Mouse (Mus musculus) lung, postnatal 0 days (tissue): ENCODE results near the gene Fam189a1. TPM values are rescaled to one million over a fixed set of nuclear protein-coding genes. Genes with fewer than 3 reads are reported as not detected.
A peak's percentile ranks its signal among the peaks of the same experiment; 100 is the strongest.

Experiments
- ATAC-seq: fragments of 200-750 bp; cut with Nextera tagmentation; 2 replicates; pipeline ENCODE4 v1.8.0; 2017; ENCODE audit warnings: moderate library complexity
- DNase-seq: peaks from one replicate; pipeline ENCODE4 v3.0.0-alpha.2; 2016; ENCODE audit warnings: low spot score
- H3K27ac ChIP-seq: fragments of 300-500 bp; sonication (generic); 2 replicates; pipeline ENCODE4 v1.5.1; 2014; ENCODE audit warnings: antibody characterized with exemption, mild to moderate bottlenecking, low read length, mixed read lengths
- H3K27me3 ChIP-seq: fragments of 300-500 bp; sonication (generic); replicated peaks from 2 replicates; pipeline ENCODE4 v1.6.1; 2014; ENCODE audit warnings: low read length, mixed read lengths; ENCODE audit not compliant: insufficient read depth
- H3K36me3 ChIP-seq: fragments of 300-500 bp; sonication (generic); 2 replicates; pipeline ENCODE4 v1.6.1; 2014; ENCODE audit warnings: low read length, mixed read lengths; ENCODE audit not compliant: insufficient read depth
- H3K4me1 ChIP-seq: fragments of 300-500 bp; sonication (generic); 2 replicates; pipeline ENCODE4 v1.6.1; 2014; ENCODE audit warnings: antibody characterized with exemption, low read depth, low read length, mixed read lengths; ENCODE audit not compliant: insufficient read depth
- H3K4me2 ChIP-seq: fragments of 300-500 bp; sonication (generic); replicated peaks from 2 replicates; pipeline ENCODE4 v1.6.1; 2014; ENCODE audit warnings: low read depth, mild to moderate bottlenecking, low read length, moderate library complexity, mixed read lengths
- H3K4me3 ChIP-seq: fragments of 300-500 bp; sonication (generic); 2 replicates; pipeline ENCODE4 v1.5.1; 2014; ENCODE audit warnings: low read depth, low read length
- H3K9ac ChIP-seq: fragments of 300-500 bp; sonication (generic); replicated peaks from 2 replicates; pipeline ENCODE4 v1.6.1; 2014; ENCODE audit warnings: low read depth, mild to moderate bottlenecking
- H3K9me3 ChIP-seq: fragments of 300-500 bp; sonication (generic); 2 replicates; pipeline ENCODE4 v1.6.1; 2016; ENCODE audit warnings: low read length, mixed read lengths
- CTCF ChIP-seq: IDR thresholded peaks from 2 replicates; pipeline ENCODE4 v1.5.1; 2016; ENCODE audit warnings: antibody characterized with exemption, mild to moderate bottlenecking
- EP300 ChIP-seq: IDR thresholded peaks from 2 replicates; pipeline ENCODE4 v1.6.1; 2016; ENCODE audit warnings: antibody characterized with exemption, mild to moderate bottlenecking, control low read depth
- WGBS: fragments of 180-500 bp; shearing (Covaris S2); extraction: QIAGEN DNeasy Blood & Tissue Kit; methylation state at CpG from one replicate; pipeline ENCODE4 v1.1.7; 2014; 5-methylcytosine and 5-hydroxymethylcytosine counted together
- polyA plus RNA-seq: library from polyadenylated mRNA; unstranded; fragments of >200 nt; fragmentation: Nextera tagmentation; extraction: Ambion mirVana; gene quantifications from 2 replicates; pipeline ENCODE4 v1.2.1, GENCODE M21; 2015

Gene Fam189a1
- polyA plus RNA-seq, 1 experiment from 2014 or later, result 0.07 TPM

DNA sequence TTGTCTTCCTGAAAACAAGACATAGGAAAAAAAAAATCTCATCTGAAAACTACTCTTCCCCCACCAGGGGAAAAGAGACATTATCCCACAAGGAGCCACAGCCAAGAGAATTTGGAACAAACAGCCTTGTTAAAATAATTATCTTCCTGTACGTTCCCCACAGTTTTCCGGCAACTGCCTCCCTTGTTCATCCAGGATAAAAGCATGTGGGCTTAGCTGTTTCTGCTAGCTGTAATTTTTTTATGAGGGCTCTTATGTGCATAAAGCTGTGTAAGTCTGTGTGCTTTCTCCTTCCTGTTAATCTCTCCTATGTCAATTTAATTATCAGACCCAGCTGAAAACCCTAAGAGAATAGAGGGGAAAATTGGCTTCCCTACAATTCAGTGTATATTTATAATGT lies 241.2 kb downstream of the Fam189a1 start:
- TF ChIP-seq EP300 (no peak), CTCF (no peak)
- Histone ChIP-seq H3K4me2 (no peak overlapping the region), H3K27ac (no peak overlapping the region), H3K27me3 (no peaks in the 10 kb centered on the region), H3K9me3 (no peaks in the 10 kb centered on the region), H3K36me3 (no peaks in the 10 kb centered on the region), H3K9ac (no peak overlapping the region), H3K4me3 (no peak overlapping the region), H3K4me1 (no peaks in the 10 kb centered on the region)
- 68% methylated on average over 2 of the region's 2 CpGs for WGBS
- DNase-seq, result no peak
- no peak for ATAC-seq

DNA sequence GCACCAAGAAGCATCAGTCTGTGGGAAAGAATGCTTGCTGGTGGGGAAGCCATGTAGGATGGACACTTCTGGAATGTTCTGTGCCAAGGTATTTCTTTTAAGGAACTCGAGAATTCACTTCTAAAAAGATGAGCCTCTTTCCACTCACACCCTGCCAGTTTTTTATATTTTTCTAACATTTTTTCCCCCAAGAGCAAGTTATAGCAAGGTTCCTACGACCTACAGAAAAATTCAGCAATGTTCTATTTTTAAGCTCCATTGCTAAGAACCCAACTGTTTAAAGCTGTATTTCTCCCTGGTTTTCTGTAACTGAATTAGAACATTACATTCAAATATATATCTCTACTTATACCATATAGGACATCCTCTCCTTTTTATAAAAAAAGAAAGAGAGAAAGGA lies 244.4 kb downstream of the Fam189a1 start:
- ATAC-seq (no peak), DNase-seq (no peak)
- no peak overlapping the region for H3K4me3 ChIP-seq
- no peaks in the 10 kb centered on the region for H3K36me3 ChIP-seq
- H3K4me2 ChIP-seq, result no peak overlapping the region
- WGBS, result 66% methylated on average over 2 of the region's 2 CpGs
- TF ChIP-seq CTCF (no peak), EP300 (no peak)
- H3K9ac ChIP-seq, result no peak overlapping the region
- no peaks in the 10 kb centered on the region for H3K9me3 ChIP-seq
- H3K27me3 ChIP-seq, result no peaks in the 10 kb centered on the region
- H3K4me1 ChIP-seq, result no peaks in the 10 kb centered on the region
- no peak overlapping the region for H3K27ac ChIP-seq

DNA sequence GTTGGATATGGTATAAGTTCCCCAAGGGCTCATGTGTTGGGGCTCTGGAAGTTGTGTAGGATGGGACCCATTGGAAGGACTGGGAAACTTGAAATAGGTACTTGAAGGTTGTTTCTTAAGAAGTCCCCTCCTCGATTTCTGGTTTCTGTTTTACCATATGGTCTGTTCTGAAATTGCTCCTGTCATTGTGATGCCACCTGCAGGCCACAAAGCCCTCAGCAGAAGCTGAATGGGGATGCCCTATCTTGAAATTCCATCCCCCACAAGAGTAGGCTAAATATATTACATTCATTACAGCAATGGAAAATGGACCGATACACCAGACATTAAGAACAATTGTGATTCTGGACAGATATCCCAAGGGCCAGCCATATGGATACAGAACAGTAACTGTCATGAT lies 246.2 kb downstream of the Fam189a1 start:
- no peak for ATAC-seq

GRCm38 (mm10) chr7:64906955-64907354 lies 249.4 kb downstream of the Fam189a1 start:
- Histone ChIP-seq H3K4me3 (no peak overlapping the region), H3K9me3 (no peaks in the 10 kb centered on the region), H3K4me2 (no peak overlapping the region), H3K27ac (no peak overlapping the region), H3K27me3 (no peaks in the 10 kb centered on the region), H3K36me3 (no peaks in the 10 kb centered on the region), H3K4me1 (no peaks in the 10 kb centered on the region), H3K9ac (no peak overlapping the region)
- DNase-seq (no peak), ATAC-seq (no peak)
- TF ChIP-seq EP300 (no peak), CTCF (no peak)
- 58% methylated on average over 5 of the region's 5 CpGs for WGBS

More for the DNA sequence above, 246.2 kb downstream of the Fam189a1 start:
- DNase-seq, result no peak
- Histone ChIP-seq H3K4me3 (no peak overlapping the region), H3K27ac (no peak overlapping the region), H3K36me3 (no peaks in the 10 kb centered on the region), H3K4me2 (no peak overlapping the region), H3K9me3 (no peaks in the 10 kb centered on the region), H3K9ac (no peak overlapping the region), H3K27me3 (no peaks in the 10 kb centered on the region), H3K4me1 (no peaks in the 10 kb centered on the region)
- TF ChIP-seq CTCF (no peak), EP300 (no peak)
- 84% methylated on average over 2 of the region's 2 CpGs for WGBS

DNA sequence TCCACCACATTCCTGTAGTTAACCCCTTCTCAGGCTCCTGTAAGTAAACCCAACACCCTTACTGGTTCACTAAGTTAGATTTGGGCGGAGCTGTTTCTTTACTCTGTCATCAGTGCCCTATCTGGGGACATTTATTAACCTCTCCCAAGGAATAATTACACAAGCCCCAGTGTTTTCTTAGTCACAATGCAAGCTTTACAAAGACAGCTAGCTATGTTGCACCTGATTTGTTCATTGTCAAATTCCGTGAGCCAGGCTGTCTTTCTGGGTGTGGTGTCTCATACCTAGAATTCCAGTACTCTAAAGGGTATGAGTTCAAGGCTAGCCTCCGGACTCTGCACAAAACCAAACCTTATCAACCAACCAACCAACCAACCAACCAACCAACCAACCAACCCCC lies 250.9 kb downstream of the Fam189a1 start:
- Histone ChIP-seq H3K36me3 (no peaks in the 10 kb centered on the region), H3K4me2 (no peak overlapping the region), H3K9me3 (no peaks in the 10 kb centered on the region), H3K4me1 (no peaks in the 10 kb centered on the region), H3K27ac (no peak overlapping the region), H3K4me3 (no peak overlapping the region), H3K27me3 (no peaks in the 10 kb centered on the region), H3K9ac (no peak overlapping the region)
- 69% methylated on average over 3 of the region's 3 CpGs for WGBS
- DNase-seq, result no peak
- no peak for TF ChIP-seq CTCF
- TF ChIP-seq EP300, result no peak
- ATAC-seq, result no peak

DNA sequence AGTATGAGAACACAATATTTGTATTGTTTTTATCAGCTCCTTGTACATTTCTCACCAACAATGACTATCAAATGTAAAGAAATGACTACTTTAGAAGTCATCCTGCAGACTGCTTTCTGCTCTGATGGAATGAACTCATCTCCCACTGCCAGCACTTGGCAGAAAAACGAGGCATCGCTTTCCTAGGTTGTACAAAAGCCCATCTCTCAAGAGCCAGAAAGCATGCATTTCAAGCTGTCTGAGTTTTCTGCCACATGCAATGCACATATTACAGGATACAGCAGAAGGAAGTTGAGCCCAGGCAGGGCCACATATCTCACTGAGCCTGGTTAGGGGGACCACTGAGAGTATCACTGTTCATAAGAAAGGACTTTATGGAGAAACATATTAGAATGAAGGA lies 256.1 kb downstream of the Fam189a1 start:
- no peak overlapping the region for H3K4me3 ChIP-seq

DNA sequence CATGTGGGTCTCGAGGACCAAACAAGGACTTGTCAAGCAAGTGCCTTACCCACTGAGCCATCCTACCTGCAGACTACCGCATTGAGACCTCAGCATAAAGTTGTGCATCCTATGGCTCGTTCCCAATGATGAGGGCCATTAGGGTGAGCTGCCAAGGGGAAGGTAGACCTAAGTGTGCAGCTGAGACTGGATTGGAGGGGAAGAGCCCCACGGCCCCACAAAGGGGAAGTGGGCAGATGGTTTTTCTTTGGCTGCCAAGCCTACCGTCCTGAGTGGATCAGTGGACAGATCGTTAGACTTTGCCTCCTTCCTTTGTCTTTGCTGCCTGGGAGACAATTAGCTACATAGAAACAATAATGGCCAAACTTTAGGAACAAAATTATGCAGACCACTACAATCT lies 259.8 kb downstream of the Fam189a1 start:
- Histone ChIP-seq H3K27me3 (no peaks in the 10 kb centered on the region), H3K4me3 (no peak overlapping the region), H3K9me3 (no peaks in the 10 kb centered on the region), H3K9ac (no peak overlapping the region), H3K27ac (0 out of 2 replicates have a peak overlapping the region, but pooled peaks have one; percentile 11), H3K36me3 (no peaks in the 10 kb centered on the region), H3K4me1 (no peaks in the 10 kb centered on the region), H3K4me2 (no peak overlapping the region)
- no peak for TF ChIP-seq EP300
- TF ChIP-seq CTCF, result no peak
- WGBS, result 74% methylated on average over 6 of the region's 6 CpGs
- peak; percentile 36 for ATAC-seq
- DNase-seq, result peak; percentile 8

More for the DNA sequence above, 256.1 kb downstream of the Fam189a1 start:
- DNase-seq, result no peak
- WGBS, result 70% methylated on average over 2 of the region's 2 CpGs
- H3K27me3 ChIP-seq, result no peaks in the 10 kb centered on the region
- no peak for ATAC-seq
- H3K36me3 ChIP-seq, result no peaks in the 10 kb centered on the region
- no peaks in the 10 kb centered on the region for H3K9me3 ChIP-seq
- no peaks in the 10 kb centered on the region for H3K4me1 ChIP-seq
- no peak for TF ChIP-seq CTCF
- no peak for TF ChIP-seq EP300
- H3K4me2 ChIP-seq, result no peak overlapping the region
- no peak overlapping the region for H3K27ac ChIP-seq
- H3K9ac ChIP-seq, result no peak overlapping the region
